Mouse (Mus musculus): Measurements from ENCODE around the gene Gtf2a1. TPM values are rescaled to one million over a fixed set of nuclear protein-coding genes. Genes with fewer than 3 reads are reported as not detected.

Gtf2a1 gene
- 39.8 TPM for polyA plus RNA-seq (2017; shearing (Covaris generic))

GRCm38 (mm10) chr12:91589847-91590690 is at the start of gene Gtf2a1:
TSS of gene Gtf2a1 (minus strand) at chr12:91590487.

Other genes starting within 250 kb of the Gtf2a1 start
- 9.2 TPM for gene Cep128, start 206.1 kb downstream of the Gtf2a1 start, polyA plus RNA-seq (2017; shearing (Covaris generic))
- 0.55 TPM for gene Tshr, start 205.9 kb downstream of the Gtf2a1 start, polyA plus RNA-seq (2017; shearing (Covaris generic))
- gene Ston2, start 197.9 kb upstream of the Gtf2a1 start, polyA plus RNA-seq (2017; shearing (Covaris generic)), result 0.72 TPM